Mouse (Mus musculus): ENCODE results near the gene Gm10999.
"Not testable (repeated sequence)": the region's sequence is repeated elsewhere in the genome, so short reads cannot be mapped to it uniquely, and the experiment has no call there.

The Gm10999 gene

DNA sequence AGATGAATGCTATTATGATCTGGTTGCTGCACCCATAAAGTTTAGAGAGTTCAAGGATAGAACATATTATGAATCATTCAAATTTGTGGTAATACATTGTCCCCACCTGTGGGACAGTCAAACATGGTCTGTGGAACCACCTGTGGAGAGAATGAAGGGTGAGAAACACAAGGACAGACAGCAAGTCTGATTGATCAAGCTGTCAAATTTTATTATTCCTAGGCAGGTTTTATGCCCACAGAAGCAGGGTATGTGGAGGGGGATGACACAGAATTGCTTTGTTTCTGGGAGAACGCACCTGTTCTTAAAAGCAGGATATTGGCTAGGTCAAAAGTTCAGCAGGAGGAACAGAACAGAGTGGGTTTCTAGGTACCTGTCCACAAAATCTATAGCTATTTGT, at the start of gene Gm10999:
TSS of gene Gm10999 (minus strand) at position 101 of the 400 bp plus-strand sequence.
- in situ Hi-C loops (cut with MboI; ENCODE audit: low pct_unique_long_range_greater_than_20kb in 1 of 2, low sequenced_read_pairs in 2 of 2, unreplicated experiment in 1 of 2): no loop called here

DNA sequence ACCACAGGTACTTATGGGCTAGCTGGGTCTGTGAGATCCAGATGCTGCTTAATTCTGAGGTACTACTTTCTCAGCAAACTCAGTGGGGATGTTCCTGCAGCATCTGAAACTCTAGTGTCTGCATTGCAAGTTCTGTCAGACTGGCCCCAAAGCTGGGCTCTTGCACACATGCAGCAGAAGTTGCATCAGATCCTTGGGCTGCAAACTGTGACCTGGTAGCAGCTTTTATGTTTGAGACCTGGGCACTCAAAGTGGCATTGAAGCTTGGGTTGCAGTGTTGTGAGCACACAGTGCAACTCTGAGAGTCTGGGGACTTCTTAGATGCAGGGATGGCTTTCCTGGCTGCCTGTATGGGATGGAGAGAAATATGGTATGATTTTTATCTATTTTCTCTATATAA, 2.0 kb upstream of the Gm10999 start:
- in situ Hi-C loops (cut with MboI; ENCODE audit: low pct_unique_long_range_greater_than_20kb in 1 of 2, low sequenced_read_pairs in 2 of 2, unreplicated experiment in 1 of 2): no loop called here

DNA sequence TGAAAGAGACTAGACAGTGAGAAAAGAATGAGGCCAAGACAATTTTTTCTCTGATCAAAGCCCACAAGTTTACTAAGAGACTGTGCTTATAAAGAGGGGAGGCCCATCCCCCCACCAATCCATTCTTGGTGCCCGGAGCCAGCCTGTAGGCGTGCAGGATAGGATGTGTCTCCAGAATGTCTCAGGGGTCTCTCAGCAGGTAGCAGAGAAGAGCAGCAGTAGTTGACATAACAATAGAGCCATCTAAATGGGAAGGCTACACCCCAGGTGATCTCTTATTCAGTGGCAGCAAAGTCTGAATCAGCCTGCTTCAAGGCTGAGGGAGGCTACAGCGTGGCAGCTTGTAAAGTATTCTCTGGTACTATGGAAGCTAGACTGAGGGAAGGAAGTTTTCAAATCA, 15.7 kb downstream of the Gm10999 start:
- in situ Hi-C loops (cut with MboI; ENCODE audit: low pct_unique_long_range_greater_than_20kb in 1 of 2, low sequenced_read_pairs in 2 of 2, unreplicated experiment in 1 of 2): not testable (repeated sequence)

All from mouse embryonic stem cell (cell line).